Mouse (Mus musculus) megakaryocyte, embryonic 14.5 days (primary cell): ENCODE data around the gene Bmp7.

ENCODE experiments used
- FLI1 ChIP-seq: IDR thresholded peaks from 2 replicates; pipeline ENCODE4 v1.6.1; 2012; ENCODE audit warnings: low read length, inconsistent platforms, mixed read lengths
- GATA1 ChIP-seq: IDR thresholded peaks from 3 replicates; pipeline ENCODE4 v1.6.1; 2012; ENCODE audit warnings: mixed read lengths, low read length, inconsistent platforms, borderline replicate concordance

DNA sequence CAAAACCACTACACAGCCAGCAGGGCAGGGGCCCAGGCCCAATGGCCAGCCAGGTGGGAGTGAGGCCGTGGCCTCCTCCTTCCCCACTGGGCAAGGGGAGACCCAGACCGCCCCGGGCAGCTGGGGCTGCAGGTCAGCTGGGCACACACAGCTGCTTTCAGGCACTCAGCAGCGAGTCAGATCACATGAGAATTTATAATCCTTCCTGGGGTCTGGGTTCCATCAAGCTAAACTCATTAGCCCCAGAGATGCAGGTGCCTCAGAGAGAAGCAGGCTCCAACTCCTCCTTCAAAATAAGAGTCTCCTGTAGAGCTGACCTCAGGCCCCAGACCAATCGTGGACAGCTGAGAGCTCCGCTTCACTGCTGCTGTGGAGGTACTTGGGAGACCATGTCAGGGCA lies 15.2 kb downstream of the Bmp7 start:
- TF ChIP-seq GATA1 (no peak), FLI1 (no peak)
